Mouse (Mus musculus) heart, embryonic 12.5 days (tissue): ENCODE measurements around the gene Dact1. TPM values are rescaled to one million over a fixed set of nuclear protein-coding genes. Genes with fewer than 3 reads are reported as not detected.

Source experiments
- ATAC-seq: fragments of 200-750 bp; cut with Nextera tagmentation; 2 replicates; pipeline ENCODE4 v1.8.0; 2017; ENCODE audit warnings: moderate TSS enrichment, moderate library complexity; ENCODE audit not compliant: insufficient number of reproducible peaks, low FRiP score
- H3K27ac ChIP-seq: fragments of 300-500 bp; sonication (generic); 2 replicates; pipeline ENCODE4 v1.5.1; 2016; ENCODE audit warnings: mild to moderate bottlenecking, moderate library complexity; ENCODE audit not compliant: poor library complexity, severe bottlenecking
- H3K27me3 ChIP-seq: fragments of 300-500 bp; sonication (generic); replicated peaks from 2 replicates; pipeline ENCODE4 v1.6.1; 2016; ENCODE audit warnings: mild to moderate bottlenecking, moderate library complexity
- H3K36me3 ChIP-seq: fragments of 300-500 bp; sonication (generic); 2 replicates; pipeline ENCODE4 v1.6.1; 2016; ENCODE audit warnings: mild to moderate bottlenecking, moderate library complexity
- H3K4me1 ChIP-seq: fragments of 300-500 bp; sonication (generic); replicated peaks from 2 replicates; pipeline ENCODE4 v1.6.1; 2016; ENCODE audit warnings: mild to moderate bottlenecking
- H3K4me2 ChIP-seq: fragments of 300-500 bp; sonication (generic); 2 replicates; pipeline ENCODE4 v1.6.1; 2016; ENCODE audit warnings: mild to moderate bottlenecking, moderate library complexity
- H3K4me3 ChIP-seq: fragments of 300-500 bp; sonication (generic); 2 replicates; pipeline ENCODE4 v1.5.1; 2016; ENCODE audit warnings: mild to moderate bottlenecking
- H3K9ac ChIP-seq: fragments of 300-500 bp; sonication (generic); 2 replicates; pipeline ENCODE4 v1.6.1; 2016; ENCODE audit warnings: mild to moderate bottlenecking, moderate library complexity
- H3K9me3 ChIP-seq: fragments of 300-500 bp; sonication (generic); replicated peaks from 2 replicates; pipeline ENCODE4 v1.6.1; 2016; ENCODE audit warnings: mild to moderate bottlenecking, moderate library complexity
- WGBS: fragments of 180-500 bp; shearing (Covaris S2); methylation state at CpG from one replicate; pipeline ENCODE4 v1.1.7; 2016; 5-methylcytosine and 5-hydroxymethylcytosine counted together
- polyA plus RNA-seq: library from polyadenylated mRNA; unstranded; fragments of >200 nt; fragmentation: Nextera tagmentation; extraction: Ambion mirVana; gene quantifications from 2 replicates; pipeline ENCODE4 v1.2.1, GENCODE M21; 2016

The Dact1 gene
- polyA plus RNA-seq, 1 experiment from 2014 or later, result 20.3 TPM

DNA sequence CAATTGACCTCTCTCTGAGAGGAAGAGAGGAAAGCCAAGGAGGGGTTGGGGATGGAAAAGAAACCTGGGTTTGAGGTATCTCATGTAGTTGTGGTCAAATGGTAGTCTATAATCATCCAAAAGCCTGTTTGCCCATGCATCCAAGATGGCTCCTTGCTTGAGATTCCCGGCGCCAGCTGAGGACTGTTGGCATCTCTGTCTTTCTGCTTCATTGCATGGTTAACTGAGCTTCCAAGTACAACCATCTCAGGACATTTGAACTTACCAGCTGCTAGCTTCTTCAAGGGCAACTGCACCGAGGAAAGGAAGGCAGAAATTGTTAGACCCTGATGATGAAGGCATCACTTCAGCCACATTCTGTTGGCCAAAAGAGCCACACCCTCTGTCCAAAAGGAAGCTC lies 54.8 kb downstream of the Dact1 start:
- Histone ChIP-seq H3K4me2 (no peak overlapping the region), H3K4me3 (no peak overlapping the region), H3K36me3 (no peaks in the 10 kb centered on the region), H3K9me3 (no peaks in the 10 kb centered on the region; the same call in 1 of the 2 replicates), H3K27ac (no peak overlapping the region), H3K9ac (no peak overlapping the region), H3K27me3 (no peaks in the 10 kb centered on the region), H3K4me1 (peaks cover 17% of the 10 kb centered on the region; the same call in 1 of the 2 replicates)
- ATAC-seq, result no peak
- WGBS, result 92% methylated on average over 3 of the region's 3 CpGs

- Histone ChIP-seq H3K4me3 (no peak overlapping the region), H3K9me3 (no peaks in the 10 kb centered on the region; the same call in 1 of the 2 replicates), H3K27ac (no peak overlapping the region), H3K4me2 (no peak overlapping the region), H3K27me3 (no peaks in the 10 kb centered on the region), H3K9ac (no peak overlapping the region), H3K4me1 (peaks cover 15% of the 10 kb centered on the region; the same call in 1 of the 2 replicates), H3K36me3 (no peaks in the 10 kb centered on the region)
- no peak for ATAC-seq
- WGBS, result 67% methylated on average over 7 of the region's 7 CpGs
Observed at GRCm38 (mm10) chr12:71365208-71365607, 55.5 kb downstream of the Dact1 start.

- Histone ChIP-seq H3K4me3 (no peak overlapping the region), H3K4me2 (no peak overlapping the region), H3K36me3 (no peaks in the 10 kb centered on the region), H3K9ac (no peak overlapping the region), H3K27ac (no peak overlapping the region), H3K9me3 (no peaks in the 10 kb centered on the region; the same call in 1 of the 2 replicates), H3K27me3 (no peaks in the 10 kb centered on the region), H3K4me1 (peaks cover 15% of the 10 kb centered on the region; the same call in 1 of the 2 replicates)
- no peak for ATAC-seq
- 53% methylated on average over 6 of the region's 6 CpGs for WGBS
Observed at GRCm38 (mm10) chr12:71366175-71366574, 56.5 kb downstream of the Dact1 start.

GRCm38 (mm10) chr12:71368631-71369030 lies 58.9 kb downstream of the Dact1 start:
- no peak overlapping the region for H3K4me3 ChIP-seq
- peaks cover 15% of the 10 kb centered on the region; the same call in 1 of the 2 replicates for H3K4me1 ChIP-seq
- H3K36me3 ChIP-seq, result no peaks in the 10 kb centered on the region
- no peak overlapping the region for H3K4me2 ChIP-seq
- no peak overlapping the region for H3K27ac ChIP-seq
- no peak overlapping the region for H3K9ac ChIP-seq
- no peaks in the 10 kb centered on the region for H3K27me3 ChIP-seq
- WGBS, result 74% methylated on average over 5 of the region's 5 CpGs
- H3K9me3 ChIP-seq, result 0 out of 2 replicates have a peak, but pooled peaks cover 4% of the 10 kb centered on the region
- no peak for ATAC-seq

Other genes starting within 250 kb of the Dact1 start
- gene Tomm20l, start 198.5 kb upstream of the Dact1 start, polyA plus RNA-seq, result not detected in 2 replicates
- gene Timm9, start 173.2 kb upstream of the Dact1 start, polyA plus RNA-seq, result 104 and 107 TPM in 2 replicates
- 9.6 and 10.5 TPM in 2 replicates for gene 2700049A03Rik, start 173.0 kb upstream of the Dact1 start, polyA plus RNA-seq